In genomic region chr16:37670666-37671283, GRCm38 (mm10) we compare ENCODE assay signal across 24 mouse cellular contexts. TPM values are rescaled to one million over a fixed set of nuclear protein-coding genes. Genes with fewer than 3 reads are reported as not detected.
DNase-seq lines count a peak whose midpoint lies in the region; ATAC-seq lines count a peak whose summit lies in the region.
"Had no signal": no experiment of that assay in that cellular context is flagged by ENCODE, and none has a peak within 500 bp of the region (broad histone marks: within the 10 kb centered on the region; RNA-seq: fewer than 3 reads in every experiment).

No protein-coding gene starts in this region.

- DNase-seq in heart, adult 11 months: peak; percentile 64
- no peak for DNase-seq in lung, postnatal 10 days
- peak; percentile 26 for DNase-seq in lung, postnatal 36 days
- no peak for DNase-seq in lung, postnatal 14 days
- no peak for DNase-seq in layer of hippocampus, postnatal 36 days
- DNase-seq: adrenal gland, adult 8-10 months; adrenal gland, postnatal 25 days; cerebellum, adult 11-12 months; cerebellum, adult 8-10 months; cerebellum, postnatal 10 days; cerebellum, postnatal 36 days; embryo, embryonic 11 days; gastrocnemius, postnatal 25 days; heart, adult 2 months had no signal

- 0 out of 2 replicates have a peak, but pooled peaks cover 3% of the 10 kb centered on the region for H3K4me1 ChIP-seq in heart, embryonic 12.5 days (replicated peaks)
- no peaks in the 10 kb centered on the region for H3K4me1 ChIP-seq in lung, embryonic 15.5 days
- H3K4me1 ChIP-seq: embryonic facial prominence, embryonic 10.5 days; embryonic facial prominence, embryonic 13.5 days; heart, embryonic 10.5 days; hindbrain, embryonic 12.5 days had no signal

- no peaks in the 10 kb centered on the region for H3K27me3 ChIP-seq in heart, embryonic 12.5 days (replicated peaks)
- no peaks in the 10 kb centered on the region for H3K27me3 ChIP-seq in lung, embryonic 15.5 days
- H3K27me3 ChIP-seq: embryonic facial prominence, embryonic 13.5 days; hindbrain, embryonic 12.5 days; hindbrain, embryonic 15.5 days had no signal

- H3K4me3 ChIP-seq in heart, embryonic 12.5 days: no peak overlapping the region
- no peak overlapping the region for H3K4me3 ChIP-seq in lung, embryonic 15.5 days
- H3K4me3 ChIP-seq: embryonic facial prominence, embryonic 10.5 days; embryonic facial prominence, embryonic 13.5 days; forebrain, embryonic 10.5 days; heart, adult 2 months; heart, embryonic 10.5 days; hindbrain, embryonic 12.5 days; hindbrain, embryonic 15.5 days had no signal

- H3K9ac ChIP-seq in heart, embryonic 12.5 days: no peak overlapping the region
- H3K9ac ChIP-seq in lung, embryonic 15.5 days: no peak overlapping the region
- H3K9ac ChIP-seq: embryonic facial prominence, embryonic 13.5 days; hindbrain, embryonic 12.5 days; hindbrain, embryonic 15.5 days had no signal

- 27% methylated on average over 4 of the region's 4 CpGs for WGBS in heart, embryonic 12.5 days
- WGBS in lung, embryonic 15.5 days: 26% methylated on average over 4 of the region's 4 CpGs

- H3K36me3 ChIP-seq in heart, embryonic 12.5 days: no peaks in the 10 kb centered on the region
- H3K36me3 ChIP-seq in lung, embryonic 15.5 days: no peaks in the 10 kb centered on the region
- H3K36me3 ChIP-seq: embryonic facial prominence, embryonic 10.5 days; embryonic facial prominence, embryonic 13.5 days; forebrain, embryonic 10.5 days; heart, embryonic 10.5 days; hindbrain, embryonic 12.5 days; hindbrain, embryonic 15.5 days had no signal

- no peak overlapping the region for H3K27ac ChIP-seq in heart, embryonic 12.5 days (ENCODE audit: poor library complexity, severe bottlenecking)
- H3K27ac ChIP-seq in lung, embryonic 15.5 days: no peak overlapping the region
- H3K27ac ChIP-seq: embryonic facial prominence, embryonic 10.5 days; embryonic facial prominence, embryonic 13.5 days; forebrain, embryonic 10.5 days; heart, adult 2 months; heart, embryonic 10.5 days; hindbrain, embryonic 12.5 days; hindbrain, embryonic 15.5 days had no signal

- no peak overlapping the region for H3K4me2 ChIP-seq in heart, embryonic 12.5 days
- H3K4me2 ChIP-seq in lung, embryonic 15.5 days: no peak overlapping the region
- H3K4me2 ChIP-seq: embryonic facial prominence, embryonic 13.5 days; hindbrain, embryonic 12.5 days; hindbrain, embryonic 15.5 days had no signal

- peaks cover 8% of the 10 kb centered on the region; the same call in 1 of the 2 replicates for H3K9me3 ChIP-seq in heart, embryonic 12.5 days (replicated peaks)
- no peaks in the 10 kb centered on the region for H3K9me3 ChIP-seq in lung, embryonic 15.5 days
- H3K9me3 ChIP-seq: embryonic facial prominence, embryonic 13.5 days; heart, embryonic 10.5 days; hindbrain, embryonic 12.5 days; hindbrain, embryonic 15.5 days had no signal

- ATAC-seq in heart, embryonic 12.5 days (ENCODE audit: insufficient number of reproducible peaks, low FRiP score): no peak
- ATAC-seq in lung, embryonic 15.5 days (ENCODE audit: borderline replicate concordance, extremely low read depth, low FRiP score, low TSS enrichment): 0 out of 2 replicates have a peak, but pooled peaks have one; percentile 55
- ATAC-seq: activated CD4-positive, CD25-positive, alpha-beta regulatory T cell, adult 4 months; forebrain, embryonic 14.5 days had no signal

RNA-seq across cellular contexts. Expression of gene Ndufb4, which starts 16.5 kb away (rescaled TPM):
- polyA plus RNA-seq in heart, embryonic 12.5 days (2016; fragmentation: Nextera tagmentation; extraction: Ambion mirVana): 94.1 and 110 TPM in 2 replicates
- polyA plus RNA-seq in lung, embryonic 15.5 days (2015; fragmentation: Nextera tagmentation; extraction: Ambion mirVana): 48.8 and 53.6 TPM in 2 replicates
- 10 to 100 TPM; 80.4 to 84.0 TPM for total RNA-seq in layer of hippocampus, postnatal 36 days (2021)

Comparison
In these comparisons a context has a peak if more than half of its experiments do, and no peak if none do; other contexts are left out.
1. DNase-seq: peak in heart, adult 11 months (single experiment) and lung, postnatal 36 days (single experiment); none in lung, postnatal 10 days (single experiment), lung, postnatal 14 days (single experiment) and layer of hippocampus, postnatal 36 days (0 of 2).